Mouse (Mus musculus): Measurements from ENCODE around the gene Kif27.

DNA sequence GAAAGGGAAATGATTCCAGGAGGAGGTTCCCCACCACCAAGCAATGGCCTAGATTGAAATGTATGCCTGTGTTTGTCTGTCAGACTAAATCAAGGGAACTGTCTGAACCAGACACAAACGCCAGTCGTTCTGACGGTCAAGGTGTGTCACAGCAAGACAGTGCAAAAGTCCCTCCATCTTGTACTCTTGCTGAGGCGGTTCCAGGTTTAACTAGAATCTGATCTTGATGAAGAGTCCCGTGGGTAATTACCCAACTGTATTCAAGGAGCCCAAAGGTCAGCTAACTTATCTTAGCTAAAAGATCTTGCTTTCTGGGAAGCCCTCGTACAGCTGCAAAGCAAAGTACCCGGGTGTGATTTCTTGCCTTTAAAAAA lies 26.6 kb upstream of the Kif27 start:
- TF ChIP-seq CTCF (IDR thresholded peaks at IDR 0.05; ENCODE audit: insufficient read depth, low read depth, low read length) (no peak), POLR2A (IDR thresholded peaks at IDR 0.05; ENCODE audit: insufficient read depth, low read depth, low read length) (no peak)
